Mouse (Mus musculus) erythroblast, adult 5-6 weeks (primary cell): ENCODE measurements around the gene Mad2l1. TPM values are rescaled to one million over a fixed set of nuclear protein-coding genes. Genes with fewer than 3 reads are reported as not detected.
A peak's percentile ranks its signal among the peaks of the same experiment; 100 is the strongest.

Experiments used
- ATAC-seq: replicated peaks from 2 replicates; pipeline ENCODE4 v1.8.0; 2016; ENCODE audit warnings: moderate number of reproducible peaks, mild to moderate bottlenecking, moderate TSS enrichment, inconsistent platforms; ENCODE audit not compliant: poor library complexity, low FRiP score, severe bottlenecking
- total RNA-seq, 2 experiments: library from RNA; stranded (forward) in 1 of 2; stranded (reverse) in 1 of 2; fragments of 150-400 nt in 1 of 2; fragments of 200-764, 138-1000 nt in 1 of 2; gene quantifications; 2 replicates each; pipeline versions ENCODE4 v1.2.3 to v1.2.4; 2015 to 2017; ENCODE audit warnings: low replicate concordance in 2 of 2

The Mad2l1 gene
- 50.6 and 58.4 TPM in 2 replicates for total RNA-seq (2015; ENCODE audit: low replicate concordance)
- 35.8 and 38.6 TPM in 2 replicates for total RNA-seq (2017; ENCODE audit: low replicate concordance)

- peak; percentile 96 for ATAC-seq
These were observed at the start of gene Mad2l1 for GRCm38 (mm10) chr6:66535028-66535862. Mad2l1 (plus strand) TSS chr6:66535390.

- no peak for ATAC-seq
These were observed 41.5 kb upstream of the Mad2l1 start for GRCm38 (mm10) chr6:66493685-66494084.

GRCm38 (mm10) chr6:66516368-66516767 lies 18.8 kb upstream of the Mad2l1 start:
- ATAC-seq, result no peak

- no peak; the same call in 1 of the 2 replicates for ATAC-seq
These were observed 6.8 kb upstream of the Mad2l1 start for GRCm38 (mm10) chr6:66528386-66528785.

- no peak for ATAC-seq
These were observed 1.9 kb upstream of the Mad2l1 start for GRCm38 (mm10) chr6:66533241-66533640.

- no peak for ATAC-seq
These were observed 736 bp upstream of the Mad2l1 start for GRCm38 (mm10) chr6:66534366-66534941.

- ATAC-seq, result no peak
These were observed 776 bp downstream of the Mad2l1 start for GRCm38 (mm10) chr6:66535966-66536365.

- ATAC-seq, result no peak
These were observed 24.8 kb downstream of the Mad2l1 start, which contains the start of gene Vmn1r32 for GRCm38 (mm10) chr6:66559996-66560395. Vmn1r32 (minus strand) TSS chr6:66560096.

GRCm38 (mm10) chr6:66595804-66596203 lies 60.6 kb downstream of the Mad2l1 start:
- ATAC-seq, result no peak

Other genes with a start within 250 kb of the Mad2l1 start
- not detected in 2 replicates for gene Vmn1r32, start 24.7 kb downstream of the Mad2l1 start, total RNA-seq (2015; ENCODE audit: low replicate concordance)
- gene Vmn1r32, start 24.7 kb downstream of the Mad2l1 start, total RNA-seq (2017; ENCODE audit: low replicate concordance), result not detected in 2 replicates
- gene Vmn1r33, start 82.9 kb downstream of the Mad2l1 start, total RNA-seq (2015; ENCODE audit: low replicate concordance), result not detected in 2 replicates
- gene Vmn1r33, start 82.9 kb downstream of the Mad2l1 start, total RNA-seq (2017; ENCODE audit: low replicate concordance), result not detected in 2 replicates
- gene Vmn1r34, start 108.5 kb downstream of the Mad2l1 start, total RNA-seq (2015; ENCODE audit: low replicate concordance), result not detected in 2 replicates
- gene Vmn1r34, start 108.5 kb downstream of the Mad2l1 start, total RNA-seq (2017; ENCODE audit: low replicate concordance), result not detected in 2 replicates
- not detected in 2 replicates for gene Vmn1r35, start 150.5 kb downstream of the Mad2l1 start, total RNA-seq (2015; ENCODE audit: low replicate concordance)
- gene Vmn1r35, start 150.5 kb downstream of the Mad2l1 start, total RNA-seq (2017; ENCODE audit: low replicate concordance), result not detected in 2 replicates
- gene Vmn1r36, start 183.8 kb downstream of the Mad2l1 start, total RNA-seq (2015; ENCODE audit: low replicate concordance), result not detected in 2 replicates
- gene Vmn1r36, start 183.8 kb downstream of the Mad2l1 start, total RNA-seq (2017; ENCODE audit: low replicate concordance), result not detected in 2 replicates
- not detected in 2 replicates for gene Vmn1r37, start 194.0 kb downstream of the Mad2l1 start, total RNA-seq (2015; ENCODE audit: low replicate concordance)
- not detected in 2 replicates for gene Vmn1r37, start 194.0 kb downstream of the Mad2l1 start, total RNA-seq (2017; ENCODE audit: low replicate concordance)
- 0.19 TPM in 1 of 2 replicates, not detected in the other for gene Vmn1r38, start 247.2 kb downstream of the Mad2l1 start, total RNA-seq (2015; ENCODE audit: low replicate concordance)
- not detected in 2 replicates for gene Vmn1r38, start 247.2 kb downstream of the Mad2l1 start, total RNA-seq (2017; ENCODE audit: low replicate concordance)